Mouse (Mus musculus) heart, embryonic 12.5 days (tissue): ENCODE results near the gene Heatr5a. TPM values are rescaled to one million over a fixed set of nuclear protein-coding genes. Genes with fewer than 3 reads are reported as not detected.

ENCODE experiments used
- ATAC-seq: fragments of 200-750 bp; cut with Nextera tagmentation; 2 replicates; pipeline ENCODE4 v1.8.0; 2017; ENCODE audit warnings: moderate TSS enrichment, moderate library complexity; ENCODE audit not compliant: insufficient number of reproducible peaks, low FRiP score
- H3K27ac ChIP-seq: fragments of 300-500 bp; sonication (generic); 2 replicates; pipeline ENCODE4 v1.5.1; 2016; ENCODE audit warnings: mild to moderate bottlenecking, moderate library complexity; ENCODE audit not compliant: poor library complexity, severe bottlenecking
- H3K27me3 ChIP-seq: fragments of 300-500 bp; sonication (generic); replicated peaks from 2 replicates; pipeline ENCODE4 v1.6.1; 2016; ENCODE audit warnings: mild to moderate bottlenecking, moderate library complexity
- H3K36me3 ChIP-seq: fragments of 300-500 bp; sonication (generic); 2 replicates; pipeline ENCODE4 v1.6.1; 2016; ENCODE audit warnings: mild to moderate bottlenecking, moderate library complexity
- H3K4me1 ChIP-seq: fragments of 300-500 bp; sonication (generic); replicated peaks from 2 replicates; pipeline ENCODE4 v1.6.1; 2016; ENCODE audit warnings: mild to moderate bottlenecking
- H3K4me2 ChIP-seq: fragments of 300-500 bp; sonication (generic); 2 replicates; pipeline ENCODE4 v1.6.1; 2016; ENCODE audit warnings: mild to moderate bottlenecking, moderate library complexity
- H3K4me3 ChIP-seq: fragments of 300-500 bp; sonication (generic); 2 replicates; pipeline ENCODE4 v1.5.1; 2016; ENCODE audit warnings: mild to moderate bottlenecking
- H3K9ac ChIP-seq: fragments of 300-500 bp; sonication (generic); 2 replicates; pipeline ENCODE4 v1.6.1; 2016; ENCODE audit warnings: mild to moderate bottlenecking, moderate library complexity
- H3K9me3 ChIP-seq: fragments of 300-500 bp; sonication (generic); replicated peaks from 2 replicates; pipeline ENCODE4 v1.6.1; 2016; ENCODE audit warnings: mild to moderate bottlenecking, moderate library complexity
- WGBS: fragments of 180-500 bp; shearing (Covaris S2); methylation state at CpG from one replicate; pipeline ENCODE4 v1.1.7; 2016; 5-methylcytosine and 5-hydroxymethylcytosine counted together
- polyA plus RNA-seq: library from polyadenylated mRNA; unstranded; fragments of >200 nt; fragmentation: Nextera tagmentation; extraction: Ambion mirVana; gene quantifications from 2 replicates; pipeline ENCODE4 v1.2.1, GENCODE M21; 2016

Heatr5a gene
- polyA plus RNA-seq, 1 experiment from 2014 or later = 13.3 TPM

- no peak overlapping the region for H3K4me2 ChIP-seq
- no peaks in the 10 kb centered on the region for H3K27me3 ChIP-seq
- ATAC-seq = no peak
- H3K36me3 ChIP-seq = no peaks in the 10 kb centered on the region
- no peak overlapping the region for H3K4me3 ChIP-seq
- no peaks in the 10 kb centered on the region for H3K4me1 ChIP-seq
- 77% methylated on average over 13 of the region's 13 CpGs for WGBS
- no peak overlapping the region for H3K9ac ChIP-seq
- H3K9me3 ChIP-seq = no peaks in the 10 kb centered on the region
- H3K27ac ChIP-seq = no peak overlapping the region
Measured at GRCm38 (mm10) chr12:51858134-51859028, 112.7 kb downstream of the Heatr5a start.

GRCm38 (mm10) chr12:51856768-51857295, 114.3 kb downstream of the Heatr5a start:
- Histone ChIP-seq H3K27me3 (no peaks in the 10 kb centered on the region), H3K4me1 (no peaks in the 10 kb centered on the region), H3K4me3 (no peak overlapping the region), H3K4me2 (no peak overlapping the region), H3K9me3 (no peaks in the 10 kb centered on the region), H3K27ac (no peak overlapping the region), H3K36me3 (no peaks in the 10 kb centered on the region), H3K9ac (no peak overlapping the region)
- WGBS = 46% methylated on average over 8 of the region's 8 CpGs
- no peak for ATAC-seq

- Histone ChIP-seq H3K27me3 (no peaks in the 10 kb centered on the region), H3K9me3 (no peaks in the 10 kb centered on the region), H3K4me2 (no peak overlapping the region), H3K9ac (no peak overlapping the region), H3K27ac (no peak overlapping the region), H3K4me1 (no peaks in the 10 kb centered on the region), H3K4me3 (no peak overlapping the region), H3K36me3 (no peaks in the 10 kb centered on the region)
- 81% methylated on average over 2 of the region's 2 CpGs for WGBS
- ATAC-seq = no peak
Measured at GRCm38 (mm10) chr12:51855872-51856271, 115.2 kb downstream of the Heatr5a start.

GRCm38 (mm10) chr12:51855453-51855852, 115.7 kb downstream of the Heatr5a start:
- no peak overlapping the region for H3K9ac ChIP-seq
- H3K36me3 ChIP-seq = no peaks in the 10 kb centered on the region
- no peaks in the 10 kb centered on the region for H3K27me3 ChIP-seq
- H3K4me3 ChIP-seq = no peak overlapping the region
- ATAC-seq = no peak
- no peaks in the 10 kb centered on the region for H3K9me3 ChIP-seq
- 60% methylated on average over 7 of the region's 7 CpGs for WGBS
- H3K27ac ChIP-seq = no peak overlapping the region
- no peaks in the 10 kb centered on the region for H3K4me1 ChIP-seq
- H3K4me2 ChIP-seq = no peak overlapping the region

- ATAC-seq = peak; percentile 75
- no peaks in the 10 kb centered on the region for H3K36me3 ChIP-seq
- no peaks in the 10 kb centered on the region for H3K4me1 ChIP-seq
- 63% methylated on average over 4 of the region's 4 CpGs for WGBS
- no peaks in the 10 kb centered on the region for H3K27me3 ChIP-seq
- H3K4me2 ChIP-seq = 0 out of 2 replicates have a peak overlapping the region, but pooled peaks have one; percentile 1
- no peak overlapping the region for H3K9ac ChIP-seq
- H3K9me3 ChIP-seq = no peaks in the 10 kb centered on the region
- no peak overlapping the region for H3K27ac ChIP-seq
- no peak overlapping the region for H3K4me3 ChIP-seq
Measured at GRCm38 (mm10) chr12:51851617-51852016, 119.5 kb downstream of the Heatr5a start.

- Histone ChIP-seq H3K36me3 (no peaks in the 10 kb centered on the region), H3K4me2 (0 out of 2 replicates have a peak overlapping the region, but pooled peaks have one; percentile 1), H3K27me3 (no peaks in the 10 kb centered on the region), H3K27ac (no peak overlapping the region), H3K4me3 (no peak overlapping the region), H3K9me3 (no peaks in the 10 kb centered on the region), H3K4me1 (no peaks in the 10 kb centered on the region), H3K9ac (no peak overlapping the region)
- 88% methylated on average over 3 of the region's 3 CpGs for WGBS
- peak; percentile 66 for ATAC-seq
Measured at GRCm38 (mm10) chr12:51851155-51851554, 120.0 kb downstream of the Heatr5a start.

GRCm38 (mm10) chr12:51850339-51850738, 120.8 kb downstream of the Heatr5a start:
- H3K4me1 ChIP-seq = no peaks in the 10 kb centered on the region
- no peak for ATAC-seq
- H3K27ac ChIP-seq = no peak overlapping the region
- 76% methylated on average over 4 of the region's 4 CpGs for WGBS
- H3K27me3 ChIP-seq = no peaks in the 10 kb centered on the region
- no peak overlapping the region for H3K9ac ChIP-seq
- H3K4me2 ChIP-seq = no peak overlapping the region
- no peaks in the 10 kb centered on the region for H3K36me3 ChIP-seq
- H3K4me3 ChIP-seq = no peak overlapping the region
- no peaks in the 10 kb centered on the region for H3K9me3 ChIP-seq

GRCm38 (mm10) chr12:51849902-51850301, 121.2 kb downstream of the Heatr5a start:
- no peak overlapping the region for H3K4me2 ChIP-seq
- no peak overlapping the region for H3K27ac ChIP-seq
- H3K27me3 ChIP-seq = no peaks in the 10 kb centered on the region
- H3K4me1 ChIP-seq = no peaks in the 10 kb centered on the region
- 57% methylated on average over 2 of the region's 2 CpGs for WGBS
- no peak overlapping the region for H3K4me3 ChIP-seq
- no peak for ATAC-seq
- H3K9ac ChIP-seq = no peak overlapping the region
- H3K36me3 ChIP-seq = no peaks in the 10 kb centered on the region
- no peaks in the 10 kb centered on the region for H3K9me3 ChIP-seq

- peaks cover 13% of the 10 kb centered on the region for H3K4me1 ChIP-seq
- H3K4me2 ChIP-seq = no peak overlapping the region
- no peak overlapping the region for H3K27ac ChIP-seq
- H3K36me3 ChIP-seq = no peaks in the 10 kb centered on the region
- H3K9ac ChIP-seq = no peak overlapping the region
- 78% methylated on average over 9 of the region's 9 CpGs for WGBS
- H3K9me3 ChIP-seq = no peaks in the 10 kb centered on the region
- ATAC-seq = no peak
- no peak overlapping the region for H3K4me3 ChIP-seq
- no peaks in the 10 kb centered on the region for H3K27me3 ChIP-seq
Measured at GRCm38 (mm10) chr12:51847953-51848680, 123.0 kb downstream of the Heatr5a start.

- WGBS = 31% methylated on average over 1 of the region's 1 CpGs
- Histone ChIP-seq H3K9me3 (no peaks in the 10 kb centered on the region), H3K27ac (peak overlapping the region; percentile 58; the same call in 1 of the 2 replicates), H3K4me3 (peak overlapping the region; percentile 72), H3K4me2 (peak overlapping the region; percentile 85), H3K36me3 (no peaks in the 10 kb centered on the region), H3K4me1 (peaks cover 20% of the 10 kb centered on the region), H3K27me3 (no peaks in the 10 kb centered on the region), H3K9ac (no peak overlapping the region)
- ATAC-seq = no peak
Measured at GRCm38 (mm10) chr12:51845261-51845660, 125.9 kb downstream of the Heatr5a start.

GRCm38 (mm10) chr12:51844771-51845256, 126.3 kb downstream of the Heatr5a start:
- Histone ChIP-seq H3K4me2 (peak overlapping the region; percentile 85), H3K27ac (peak overlapping the region; percentile 95), H3K9me3 (no peaks in the 10 kb centered on the region), H3K27me3 (no peaks in the 10 kb centered on the region), H3K36me3 (no peaks in the 10 kb centered on the region), H3K4me1 (peaks cover 20% of the 10 kb centered on the region), H3K4me3 (peak overlapping the region; percentile 72), H3K9ac (peak overlapping the region; percentile 84)
- ATAC-seq = peak; percentile 97
- under 1% methylated on average over 17 of the region's 17 CpGs for WGBS
